Mouse (Mus musculus): ENCODE measurements around the gene Ncam1.

The Ncam1 gene

DNA sequence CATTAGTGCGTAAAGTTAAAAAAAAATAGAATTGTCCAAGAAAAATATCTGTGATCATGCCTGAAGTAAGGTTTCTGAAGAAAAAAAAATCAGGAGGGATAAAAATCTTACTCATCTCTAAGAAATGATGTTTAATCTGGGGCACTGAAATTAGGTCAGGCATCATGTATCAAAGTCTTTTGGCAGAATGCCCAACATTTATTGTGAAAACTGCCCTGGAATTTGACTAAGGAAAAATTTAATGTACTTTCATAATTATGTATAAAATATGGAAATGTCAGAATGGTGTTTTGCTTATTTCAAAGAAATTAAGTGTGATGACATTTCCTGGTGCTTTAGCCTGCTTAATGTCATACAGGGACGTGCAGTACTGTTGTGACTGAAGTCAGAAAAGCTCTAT, 52.5 kb downstream of the Ncam1 start:
- no peak for DNase-seq

DNA sequence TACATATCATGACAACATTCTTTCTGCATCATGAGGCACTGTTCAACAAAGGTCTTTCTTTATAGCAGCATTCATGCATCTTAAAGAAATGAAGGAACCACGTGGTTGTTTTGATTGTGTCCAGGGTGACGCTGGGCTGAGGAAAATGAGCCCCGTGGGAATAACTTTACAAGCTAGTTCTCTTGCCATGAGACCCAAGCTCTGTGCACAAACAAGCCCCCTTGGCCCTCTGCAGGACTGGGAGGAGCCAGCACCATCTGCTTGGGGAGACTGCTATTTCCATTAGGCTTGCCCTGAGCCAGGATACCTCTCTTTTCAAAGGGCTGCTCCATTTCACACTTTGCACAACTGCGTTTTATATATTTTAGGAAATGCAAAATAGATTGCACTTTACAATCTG, 53.0 kb downstream of the Ncam1 start:
- DNase-seq, result no peak

GRCm38 (mm10) chr9:49744286-49744685, 54.4 kb downstream of the Ncam1 start:
- no peak for DNase-seq

DNA sequence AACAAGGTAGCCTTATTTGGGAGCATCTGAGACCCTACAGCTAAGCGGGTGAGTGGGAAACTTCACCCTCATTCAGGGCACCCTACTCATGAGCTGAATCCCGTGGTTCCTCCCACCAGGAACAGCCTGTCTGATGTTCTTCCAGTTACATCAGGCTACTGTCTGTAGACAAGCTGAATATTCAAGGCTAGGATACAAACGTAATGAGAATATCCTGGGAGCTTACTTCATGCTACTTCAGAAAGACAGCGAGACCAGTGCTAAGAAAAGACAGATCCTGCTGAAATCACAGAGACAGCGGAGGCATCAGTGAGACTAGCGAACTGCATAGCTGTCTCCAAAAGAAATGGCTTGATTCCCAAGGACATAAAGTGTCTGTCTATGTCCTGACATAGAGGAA, 58.8 kb downstream of the Ncam1 start:
- no peak for DNase-seq

DNA sequence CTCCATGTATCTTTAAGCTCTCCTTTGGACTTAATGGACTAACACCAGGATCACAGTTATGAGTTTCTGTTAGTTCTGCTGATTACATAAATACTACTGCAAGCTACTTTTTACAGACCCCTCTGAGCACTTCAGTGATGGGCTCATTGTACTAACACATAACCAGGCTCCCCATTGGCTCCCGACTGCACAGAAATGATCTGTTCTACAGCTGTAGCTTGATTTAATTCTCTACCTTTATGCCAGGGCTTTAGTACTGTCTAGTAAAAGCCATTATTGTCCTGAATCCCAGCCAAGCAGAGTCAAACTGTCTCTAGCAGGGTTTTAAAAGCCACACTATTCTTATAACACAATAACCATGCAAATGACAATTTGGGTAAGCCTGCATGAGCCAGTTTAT, 60.2 kb downstream of the Ncam1 start:
- no peak for DNase-seq

DNA sequence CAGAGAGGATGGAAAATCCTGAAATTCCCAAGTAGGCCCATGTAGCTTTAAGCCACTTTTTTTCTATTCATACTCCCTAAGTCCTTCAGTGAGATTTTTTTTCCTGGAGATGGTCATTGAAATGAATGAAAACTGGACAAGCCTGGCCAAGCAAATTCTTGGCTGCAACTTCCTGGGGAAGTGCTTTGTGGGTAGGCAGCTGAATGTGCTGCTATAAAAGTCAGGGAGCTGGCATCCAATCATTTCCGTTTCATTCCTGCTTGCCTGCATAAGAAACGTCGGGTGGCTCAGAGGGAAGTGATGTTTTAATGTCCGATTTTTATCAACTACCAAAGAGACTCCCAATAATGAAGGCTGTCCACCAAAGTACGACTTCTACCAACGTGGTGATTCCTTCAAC, 61.6 kb downstream of the Ncam1 start:
- no peak for DNase-seq

GRCm38 (mm10) chr9:49734348-49735007, 64.2 kb downstream of the Ncam1 start:
- DNase-seq, result no peak

DNA sequence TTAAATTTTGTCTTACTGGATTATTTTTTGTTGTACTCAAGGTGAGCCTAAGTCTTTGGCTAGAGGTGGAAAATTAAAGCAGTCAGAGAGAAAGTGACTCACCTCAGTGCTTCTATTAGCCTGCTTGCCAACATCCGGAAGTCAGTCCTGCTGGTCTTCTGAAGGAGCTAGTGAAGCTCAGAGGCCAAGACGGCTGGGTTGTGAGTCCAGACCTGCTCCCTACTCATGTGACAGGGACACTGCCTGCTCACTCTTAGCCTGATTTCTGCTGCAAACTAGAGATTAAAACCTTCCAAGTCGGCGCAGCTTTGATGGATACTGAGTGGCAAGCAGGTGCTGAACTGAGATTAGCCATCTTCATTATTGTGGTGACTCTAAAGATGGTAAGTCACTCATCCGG, 65.0 kb downstream of the Ncam1 start:
- DNase-seq, result no peak

GRCm38 (mm10) chr9:49729479-49729878, 69.2 kb downstream of the Ncam1 start:
- DNase-seq, result no peak

DNA sequence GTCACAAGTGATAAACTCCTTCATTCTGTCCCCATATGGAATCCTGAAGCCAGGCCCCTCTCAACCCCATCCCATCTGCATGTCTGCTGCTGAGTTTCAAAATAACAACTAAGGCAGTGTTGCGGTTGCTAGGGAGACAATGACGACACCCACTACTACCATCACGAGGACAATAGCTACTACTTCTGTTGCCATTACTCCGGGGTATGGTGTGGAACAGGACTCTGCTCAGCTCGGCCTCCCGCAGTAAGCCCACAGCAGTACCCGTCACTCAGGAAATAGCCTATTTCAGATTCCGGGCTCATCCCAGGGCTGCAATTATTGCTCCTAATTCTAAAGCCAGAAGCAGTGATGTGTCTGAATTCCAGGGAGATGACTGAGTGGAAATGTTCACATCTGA, 70.5 kb downstream of the Ncam1 start:
- DNase-seq, result no peak

DNA sequence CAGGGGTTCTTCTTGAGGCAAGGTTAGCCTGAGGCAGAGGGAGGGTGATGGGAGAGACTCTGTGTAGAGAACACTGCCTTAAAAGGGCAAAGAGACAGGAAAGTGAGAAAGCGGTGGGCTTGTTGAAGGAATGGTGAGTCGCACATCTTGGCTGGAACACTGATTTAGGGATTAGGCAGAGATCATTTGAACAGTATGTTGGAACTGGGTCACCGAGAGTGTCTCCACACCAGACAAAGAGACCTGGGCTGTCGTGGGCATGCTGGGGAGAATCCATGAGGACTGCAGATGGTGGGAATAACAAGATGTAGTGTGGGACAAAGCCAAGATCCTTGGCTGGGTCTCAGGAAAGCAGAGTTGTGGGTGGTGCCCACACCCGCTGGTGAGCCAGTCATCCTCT, 76.0 kb downstream of the Ncam1 start:
- DNase-seq, result no peak

- no peak for DNase-seq
These were observed 83.6 kb downstream of the Ncam1 start for GRCm38 (mm10) chr9:49715121-49715520.

GRCm38 (mm10) chr9:49714091-49714490, 84.6 kb downstream of the Ncam1 start:
- no peak for DNase-seq

- no peak for DNase-seq
These were observed 91.1 kb downstream of the Ncam1 start for GRCm38 (mm10) chr9:49707646-49708045.

GRCm38 (mm10) chr9:49704196-49704967, 94.3 kb downstream of the Ncam1 start:
- DNase-seq, result no peak

DNA sequence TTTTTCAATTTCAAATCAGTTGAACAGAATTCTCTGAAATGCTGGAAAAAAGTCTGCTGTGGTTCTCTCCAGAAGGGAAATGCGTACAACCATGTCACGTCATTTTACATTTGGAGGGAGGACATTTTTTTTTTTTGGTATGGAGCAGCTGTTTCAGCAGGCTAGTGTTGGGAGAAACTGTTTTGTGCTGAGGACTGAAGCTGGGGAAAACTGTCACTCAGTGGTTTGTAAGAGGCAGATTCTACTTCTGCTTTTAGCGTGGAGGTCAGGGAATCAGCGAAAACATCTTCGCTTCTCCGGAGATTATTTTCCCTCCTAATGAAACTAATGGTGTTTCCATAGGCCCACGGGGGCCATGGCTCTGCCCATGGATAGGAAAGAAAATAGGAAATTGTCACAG, 103.4 kb downstream of the Ncam1 start:
- no peak for DNase-seq

GRCm38 (mm10) chr9:49692791-49693190, 105.9 kb downstream of the Ncam1 start:
- no peak for DNase-seq

DNA sequence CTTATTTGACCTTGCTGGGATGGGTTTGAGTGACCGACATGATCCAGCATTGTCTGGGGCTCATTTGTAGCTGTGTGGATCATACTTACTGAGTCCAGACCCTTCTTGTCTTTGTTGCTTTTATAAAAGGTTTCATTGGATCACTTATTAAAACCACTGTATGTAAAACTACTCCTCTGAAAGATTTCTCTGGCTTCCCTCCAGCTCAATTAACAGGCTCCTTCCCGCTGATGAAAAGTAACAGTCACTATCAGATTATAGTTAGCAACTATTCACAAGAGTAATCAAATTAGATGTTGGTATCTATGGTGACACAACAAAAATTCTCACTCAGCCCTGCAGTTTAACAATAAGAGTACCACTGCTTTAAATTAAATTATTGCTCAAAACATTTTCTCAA, 107.4 kb downstream of the Ncam1 start:
- no peak for DNase-seq

- DNase-seq, result no peak
These were observed 115.0 kb downstream of the Ncam1 start for GRCm38 (mm10) chr9:49683566-49684273.

GRCm38 (mm10) chr9:49681848-49682469, 116.8 kb downstream of the Ncam1 start:
- no peak for DNase-seq

- no peak for DNase-seq
These were observed 119.5 kb downstream of the Ncam1 start for GRCm38 (mm10) chr9:49679270-49679669.

DNA sequence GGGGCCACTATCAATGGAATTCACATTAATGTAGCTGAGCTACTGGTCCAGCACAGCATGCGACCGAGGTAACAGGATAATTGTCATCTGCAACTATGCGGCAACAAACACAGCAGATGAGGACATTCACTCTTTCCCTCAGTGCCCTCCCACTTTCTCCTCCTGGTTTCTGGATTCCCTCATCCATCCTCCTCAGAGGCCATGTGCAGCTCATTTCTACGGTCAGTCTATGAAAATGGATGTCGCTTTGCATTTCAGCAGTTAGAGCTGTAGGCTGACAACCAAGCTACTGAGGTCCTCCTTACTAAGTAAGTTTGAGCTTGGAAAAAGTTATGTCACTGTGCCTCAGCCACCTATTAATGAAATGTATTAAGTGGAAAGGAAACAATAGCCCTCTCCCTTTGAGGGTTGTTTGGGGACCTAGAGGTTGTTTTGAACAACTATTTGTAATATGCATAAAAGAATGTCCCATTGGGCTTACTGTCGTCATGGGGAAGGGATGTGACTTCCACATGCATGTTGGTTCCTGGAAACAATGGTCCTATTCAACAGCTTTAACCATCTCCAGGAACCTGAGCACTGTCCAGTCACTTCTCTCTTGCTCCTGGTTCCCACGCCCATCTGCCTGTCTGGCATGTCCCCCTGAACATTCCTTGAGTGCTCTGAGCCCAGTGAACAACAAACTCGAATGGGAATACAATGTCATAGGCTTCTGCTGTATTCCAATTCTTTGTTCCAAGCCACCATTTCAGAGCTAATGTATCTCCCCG, 122.8 kb downstream of the Ncam1 start:
- no peak for DNase-seq
